Mouse (Mus musculus): ENCODE measurements around the gene Cxcl14.

Gene Cxcl14

GRCm38 (mm10) chr13:56295943-56296658 lies at the start of gene Cxcl14:
TSS of gene Cxcl14 (minus strand) at chr13:56296551.
- DNase-seq (ENCODE audit: low read depth): no peak

GRCm38 (mm10) chr13:56344355-56344754 lies 48.0 kb upstream of the Cxcl14 start:
- DNase-seq (ENCODE audit: low read depth): no peak

- DNase-seq (ENCODE audit: low read depth): no peak
These were observed 46.1 kb upstream of the Cxcl14 start for GRCm38 (mm10) chr13:56342491-56342890.

- no peak for DNase-seq (ENCODE audit: low read depth)
These were observed 44.2 kb upstream of the Cxcl14 start for GRCm38 (mm10) chr13:56340513-56340912.

GRCm38 (mm10) chr13:56339816-56340215 lies 43.5 kb upstream of the Cxcl14 start:
- DNase-seq (ENCODE audit: low read depth): no peak

GRCm38 (mm10) chr13:56336982-56337381 lies 40.6 kb upstream of the Cxcl14 start:
- DNase-seq (ENCODE audit: low read depth): no peak

GRCm38 (mm10) chr13:56334802-56335690 lies 38.7 kb upstream of the Cxcl14 start:
- no peak for DNase-seq (ENCODE audit: low read depth)

GRCm38 (mm10) chr13:56334236-56334635 lies 37.9 kb upstream of the Cxcl14 start:
- no peak for DNase-seq (ENCODE audit: low read depth)

GRCm38 (mm10) chr13:56332356-56332755 lies 36.0 kb upstream of the Cxcl14 start:
- no peak for DNase-seq (ENCODE audit: low read depth)

GRCm38 (mm10) chr13:56330603-56331455 lies 34.5 kb upstream of the Cxcl14 start:
- DNase-seq (ENCODE audit: low read depth): no peak

GRCm38 (mm10) chr13:56329769-56330168 lies 33.4 kb upstream of the Cxcl14 start:
- no peak for DNase-seq (ENCODE audit: low read depth)

- no peak for DNase-seq (ENCODE audit: low read depth)
These were observed 32.8 kb upstream of the Cxcl14 start for GRCm38 (mm10) chr13:56329165-56329564.

- DNase-seq (ENCODE audit: low read depth): no peak
These were observed 31.4 kb upstream of the Cxcl14 start for GRCm38 (mm10) chr13:56327779-56328178.

- DNase-seq (ENCODE audit: low read depth): no peak
These were observed 25.3 kb upstream of the Cxcl14 start for GRCm38 (mm10) chr13:56321635-56322034.

GRCm38 (mm10) chr13:56316930-56317329 lies 20.6 kb upstream of the Cxcl14 start:
- DNase-seq (ENCODE audit: low read depth): no peak

GRCm38 (mm10) chr13:56315201-56315600 lies 18.9 kb upstream of the Cxcl14 start:
- DNase-seq (ENCODE audit: low read depth): no peak

GRCm38 (mm10) chr13:56305058-56305457 lies 8.7 kb upstream of the Cxcl14 start:
- DNase-seq (ENCODE audit: low read depth): no peak

GRCm38 (mm10) chr13:56304453-56304852 lies 8.1 kb upstream of the Cxcl14 start:
- DNase-seq (ENCODE audit: low read depth): no peak

GRCm38 (mm10) chr13:56299336-56299735 lies 3.0 kb upstream of the Cxcl14 start:
- DNase-seq (ENCODE audit: low read depth): no peak

GRCm38 (mm10) chr13:56296659-56297020 lies 289 bp upstream of the Cxcl14 start:
- DNase-seq (ENCODE audit: low read depth): no peak

GRCm38 (mm10) chr13:56295586-56295942 lies 787 bp downstream of the Cxcl14 start:
- no peak for DNase-seq (ENCODE audit: low read depth)

GRCm38 (mm10) chr13:56294908-56295307 lies 1.4 kb downstream of the Cxcl14 start:
- DNase-seq (ENCODE audit: low read depth): no peak

Measured in naive thymus-derived CD4-positive, alpha-beta T cell, adult 2 months (primary cell).